Mouse (Mus musculus): ENCODE data around the gene Icam5. TPM values are rescaled to one million over a fixed set of nuclear protein-coding genes. Genes with fewer than 3 reads are reported as not detected.

Gene Icam5
- polyA plus RNA-seq (2014; fragmentation: Illumina TruSeq; extraction: RNeasy Lipid Tissue Mini Kit (QIAGEN cat#74804); ENCODE audit: insufficient read depth, low read depth, low replicate concordance) = 0.12 TPM

DNA sequence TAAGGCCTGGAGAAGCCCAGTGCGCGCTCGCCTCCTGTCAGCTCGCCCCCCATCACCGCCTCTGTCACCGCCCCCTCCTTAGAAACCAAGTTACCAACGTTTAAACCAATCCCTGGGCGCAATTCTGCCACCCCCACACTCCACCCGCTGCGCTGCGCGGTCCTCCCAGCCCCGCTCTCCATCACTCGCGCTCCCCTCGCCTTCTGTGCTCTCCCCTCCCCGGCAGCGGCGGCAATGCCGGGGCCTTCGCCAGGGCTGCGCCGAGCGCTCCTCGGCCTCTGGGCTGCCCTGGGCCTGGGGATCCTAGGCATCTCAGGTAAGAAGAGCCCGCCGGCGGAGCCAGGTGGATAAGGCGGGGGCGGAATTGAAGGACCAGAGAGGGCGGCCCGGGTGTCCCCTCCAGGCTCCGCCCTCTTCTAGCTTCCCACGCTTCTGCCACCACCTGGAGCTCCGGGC lies at the start of gene Icam5:
Gene Icam5, plus strand, starts transcription at position 178 of the 456 bp plus-strand sequence.

DNA sequence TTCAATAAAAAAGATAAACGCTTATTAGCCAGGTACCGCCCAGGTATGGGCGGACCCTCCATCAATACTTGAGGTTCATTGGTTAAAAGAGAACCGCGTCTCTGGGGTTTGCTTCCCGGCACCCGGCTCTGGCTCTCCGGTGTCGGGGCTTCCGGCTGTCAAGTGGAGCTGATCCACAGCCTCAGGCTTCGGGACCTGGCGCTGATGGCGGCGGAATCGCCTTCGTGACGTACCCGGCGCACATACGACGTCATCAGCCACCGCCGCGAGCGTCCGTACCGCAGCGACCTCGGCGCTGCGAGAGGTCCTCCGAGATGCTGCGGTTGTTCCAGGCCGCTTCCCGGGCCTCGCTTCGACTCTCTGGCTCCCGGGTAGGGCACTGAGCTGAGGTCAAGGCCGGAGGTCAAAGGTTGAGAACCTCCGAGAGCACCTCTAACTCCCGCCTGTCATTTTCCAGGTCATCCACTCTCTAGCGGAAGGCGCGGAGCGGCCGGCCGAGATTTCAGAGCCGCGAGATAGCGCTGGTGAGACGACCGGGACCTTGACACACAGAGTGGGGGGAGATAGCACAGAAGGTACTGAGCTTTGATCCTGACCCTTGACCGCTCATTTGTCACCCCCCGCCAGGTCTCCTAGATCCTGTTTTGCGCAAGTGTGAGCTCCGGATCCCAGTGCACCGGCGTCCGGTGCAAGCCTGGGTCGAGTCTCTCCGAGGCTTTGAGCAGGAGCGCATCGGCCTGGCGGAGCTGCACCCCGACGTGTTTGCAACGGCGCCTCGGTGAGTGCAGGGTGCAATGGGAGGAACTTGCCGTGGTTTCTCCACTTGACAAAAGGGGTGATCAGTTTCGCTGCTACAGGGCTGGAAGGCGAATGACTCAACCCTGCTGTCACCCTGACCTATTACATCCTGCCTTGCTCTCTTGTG lies 29.0 kb upstream of the Icam5 start, which contains the start of gene Mrpl4:
Gene Mrpl4, plus strand, starts transcription at position 112 of the 925 bp plus-strand sequence.

DNA sequence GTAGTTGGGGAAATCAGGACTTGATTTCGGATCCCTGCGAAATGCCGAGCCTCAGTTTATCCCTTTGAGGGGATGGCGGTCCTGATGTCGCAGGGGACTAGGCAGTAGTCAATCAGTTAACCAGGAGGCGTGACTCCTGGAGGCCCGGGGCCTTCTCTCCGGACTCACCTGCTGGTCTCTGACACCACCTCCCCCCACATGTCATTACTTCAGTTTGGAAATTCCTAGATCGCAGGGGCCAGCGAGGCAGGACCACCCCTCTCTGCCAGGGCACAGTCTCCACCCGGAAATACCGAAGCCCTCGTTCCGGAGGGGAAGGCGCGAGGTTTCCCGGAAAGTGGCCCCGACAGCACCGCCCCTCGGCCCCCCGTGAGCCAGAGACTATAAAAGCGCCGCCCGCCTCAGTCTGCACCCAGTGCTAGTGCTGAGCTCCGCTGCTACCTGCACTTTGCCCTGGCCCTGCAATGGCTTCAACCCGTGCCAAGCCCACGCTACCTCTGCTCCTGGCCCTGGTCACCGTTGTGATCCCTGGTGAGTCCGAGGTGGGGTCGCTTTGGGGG lies 16.2 kb upstream of the Icam5 start, which contains the start of gene Icam1:
Gene Icam1, plus strand, starts transcription at position 415 of the 560 bp plus-strand sequence.

DNA sequence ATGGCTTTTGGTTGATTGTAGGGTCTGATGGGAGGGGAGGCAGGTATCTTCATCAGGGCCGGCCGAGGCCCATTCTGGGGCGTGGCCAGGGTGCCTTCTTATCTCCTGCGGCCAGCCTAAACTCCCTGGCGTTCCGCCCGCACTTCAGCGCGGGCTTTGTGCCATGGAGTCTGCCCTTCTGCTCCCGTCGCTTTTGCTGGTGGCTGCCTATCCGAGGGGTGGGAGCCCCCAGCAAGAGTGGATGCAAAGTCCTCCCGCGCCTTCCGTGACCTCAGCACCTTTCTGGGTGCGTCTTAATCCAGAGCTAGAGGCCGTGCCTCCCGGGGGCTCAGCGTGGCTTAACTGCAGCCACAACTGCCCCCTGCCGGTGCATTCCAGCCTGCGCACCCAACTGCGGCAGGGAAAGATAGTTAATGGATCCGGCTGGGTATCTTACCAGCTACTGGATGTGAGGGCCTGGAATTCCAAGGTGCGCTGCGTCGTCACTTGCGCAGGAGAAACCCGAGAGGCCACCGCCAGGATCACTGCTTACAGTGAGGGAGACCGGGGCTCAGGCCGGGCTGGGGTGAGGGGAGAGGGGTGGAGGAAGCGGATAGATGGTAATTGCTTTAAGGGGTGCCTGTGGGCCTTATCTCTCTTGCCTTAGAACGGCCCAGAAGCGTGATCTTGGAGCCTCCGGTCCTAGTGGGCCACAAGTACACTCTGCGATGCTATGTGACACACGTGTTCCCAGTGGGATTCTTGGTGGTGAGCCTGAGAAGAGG lies 2.4 kb upstream of the Icam5 start, which contains the start of gene Icam4:
Gene Icam4, plus strand, starts transcription at position 83 of the 764 bp plus-strand sequence.

DNA sequence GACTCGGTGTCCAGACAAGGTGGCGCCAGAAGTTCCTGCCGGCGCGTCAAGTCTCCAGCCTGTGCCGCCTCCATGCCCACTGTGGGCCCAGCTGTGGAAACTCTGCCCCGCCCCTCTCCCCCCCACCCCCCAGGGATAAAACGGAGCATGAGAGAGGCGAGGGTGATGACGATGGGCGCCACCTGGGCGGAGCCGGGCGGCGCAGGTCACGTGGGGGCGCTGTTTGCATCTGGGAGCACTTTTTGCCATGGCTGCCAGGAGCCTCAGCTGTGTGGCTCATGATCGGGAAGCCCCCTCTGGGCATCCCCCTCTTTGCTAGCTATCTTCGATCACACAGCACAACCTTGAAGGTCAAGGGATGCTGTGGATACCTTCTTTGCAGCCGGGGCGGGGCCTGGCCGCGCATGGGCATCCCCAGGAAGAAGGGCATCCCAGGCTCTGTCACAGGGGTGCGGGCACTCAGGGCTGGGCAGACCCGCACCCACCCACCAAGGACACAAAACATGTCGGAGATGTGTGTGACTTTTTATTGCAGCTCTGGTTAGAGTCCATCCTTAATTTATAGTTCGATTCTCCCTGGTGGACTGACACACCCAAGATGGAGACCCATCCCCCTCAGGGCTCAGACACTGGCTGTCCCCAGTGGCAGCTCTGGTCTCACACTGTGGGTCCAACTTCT lies 35.3 kb downstream of the Icam5 start, which contains the start of gene Zglp1:
Gene Zglp1, minus strand, starts transcription at position 88 of the 679 bp plus-strand sequence.

DNA sequence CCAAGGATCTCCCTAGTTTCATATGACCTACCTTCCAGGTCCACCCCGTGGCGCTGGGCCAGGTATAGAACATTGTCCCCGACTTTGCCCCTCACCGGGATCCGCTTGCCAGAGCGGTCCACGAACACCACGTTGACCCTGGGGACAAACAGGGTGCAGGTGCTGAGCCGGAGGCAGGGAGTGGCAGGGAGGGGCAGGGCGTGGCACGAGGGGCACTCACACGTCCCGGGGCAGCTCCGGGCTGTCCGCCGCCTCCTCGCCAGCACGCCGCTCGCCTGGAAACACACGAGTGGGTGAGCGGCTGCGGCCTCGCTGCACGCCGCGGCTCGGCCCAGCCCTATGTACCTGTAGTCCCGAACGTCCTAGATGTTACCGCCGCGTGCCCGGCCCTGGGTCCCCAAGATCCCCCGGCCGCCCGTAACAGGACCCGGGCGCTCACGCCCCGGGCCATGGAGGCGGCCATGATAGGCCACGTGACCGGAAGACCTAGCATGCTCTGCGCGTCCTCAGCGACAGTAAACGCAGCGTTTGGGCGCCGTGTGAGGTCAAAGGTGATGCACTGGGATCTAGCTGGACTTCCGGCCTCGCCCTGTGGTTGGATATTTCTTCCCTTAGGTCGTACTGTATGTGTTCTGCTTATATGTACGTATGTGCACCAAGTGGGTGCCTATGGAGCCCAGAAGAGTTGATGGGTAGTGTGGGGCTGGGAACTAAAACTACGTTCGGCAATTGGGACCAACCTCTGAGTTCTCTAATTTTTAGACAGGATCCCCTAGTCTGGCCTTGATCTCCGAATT lies 41.4 kb downstream of the Icam5 start, which contains the start of the genes Gm49373 and Fdx1l:
Gene Gm49373, minus strand, starts transcription at position 53 of the 797 bp plus-strand sequence.
Gene Fdx1l, minus strand, starts transcription at position 571 of the 797 bp plus-strand sequence.

Other genes with a start within 250 kb of the Icam5 start
- 1.3 TPM for gene Col5a3, start 217.0 kb upstream of the Icam5 start, polyA plus RNA-seq (2014; fragmentation: Illumina TruSeq; extraction: RNeasy Lipid Tissue Mini Kit (QIAGEN cat#74804); ENCODE audit: insufficient read depth, low read depth, low replicate concordance)
- not detected for gene Rdh8, start 213.6 kb upstream of the Icam5 start, polyA plus RNA-seq (2014; fragmentation: Illumina TruSeq; extraction: RNeasy Lipid Tissue Mini Kit (QIAGEN cat#74804); ENCODE audit: insufficient read depth, low read depth, low replicate concordance)
- gene A230050P20Rik, start 163.4 kb upstream of the Icam5 start, polyA plus RNA-seq (2014; fragmentation: Illumina TruSeq; extraction: RNeasy Lipid Tissue Mini Kit (QIAGEN cat#74804); ENCODE audit: insufficient read depth, low read depth, low replicate concordance) = 17.4 TPM
- 2.2 TPM for gene Angptl6, start 152.3 kb upstream of the Icam5 start, polyA plus RNA-seq (2014; fragmentation: Illumina TruSeq; extraction: RNeasy Lipid Tissue Mini Kit (QIAGEN cat#74804); ENCODE audit: insufficient read depth, low read depth, low replicate concordance)
- gene Ppan, start 143.9 kb upstream of the Icam5 start, polyA plus RNA-seq (2014; fragmentation: Illumina TruSeq; extraction: RNeasy Lipid Tissue Mini Kit (QIAGEN cat#74804); ENCODE audit: insufficient read depth, low read depth, low replicate concordance) = 15.0 TPM
- 123 TPM for gene Eif3g, start 133.4 kb upstream of the Icam5 start, polyA plus RNA-seq (2014; fragmentation: Illumina TruSeq; extraction: RNeasy Lipid Tissue Mini Kit (QIAGEN cat#74804); ENCODE audit: insufficient read depth, low read depth, low replicate concordance)
- gene Dnmt1, start 72.2 kb upstream of the Icam5 start, polyA plus RNA-seq (2014; fragmentation: Illumina TruSeq; extraction: RNeasy Lipid Tissue Mini Kit (QIAGEN cat#74804); ENCODE audit: insufficient read depth, low read depth, low replicate concordance) = 8.6 TPM
- 8.2 TPM for gene S1pr2, start 55.3 kb upstream of the Icam5 start, polyA plus RNA-seq (2014; fragmentation: Illumina TruSeq; extraction: RNeasy Lipid Tissue Mini Kit (QIAGEN cat#74804); ENCODE audit: insufficient read depth, low read depth, low replicate concordance)
- 54.9 TPM for gene Mrpl4, start 29.3 kb upstream of the Icam5 start, polyA plus RNA-seq (2014; fragmentation: Illumina TruSeq; extraction: RNeasy Lipid Tissue Mini Kit (QIAGEN cat#74804); ENCODE audit: insufficient read depth, low read depth, low replicate concordance)
- 159 TPM for gene Icam1, start 16.1 kb upstream of the Icam5 start, polyA plus RNA-seq (2014; fragmentation: Illumina TruSeq; extraction: RNeasy Lipid Tissue Mini Kit (QIAGEN cat#74804); ENCODE audit: insufficient read depth, low read depth, low replicate concordance)
- 1.6 TPM for gene Icam4, start 2.7 kb upstream of the Icam5 start, polyA plus RNA-seq (2014; fragmentation: Illumina TruSeq; extraction: RNeasy Lipid Tissue Mini Kit (QIAGEN cat#74804); ENCODE audit: insufficient read depth, low read depth, low replicate concordance)
- gene Zglp1, start 35.0 kb downstream of the Icam5 start, polyA plus RNA-seq (2014; fragmentation: Illumina TruSeq; extraction: RNeasy Lipid Tissue Mini Kit (QIAGEN cat#74804); ENCODE audit: insufficient read depth, low read depth, low replicate concordance) = not detected
- 0.21 TPM for gene Gm49373, start 41.0 kb downstream of the Icam5 start, polyA plus RNA-seq (2014; fragmentation: Illumina TruSeq; extraction: RNeasy Lipid Tissue Mini Kit (QIAGEN cat#74804); ENCODE audit: insufficient read depth, low read depth, low replicate concordance)
- gene Fdx1l, start 41.5 kb downstream of the Icam5 start, polyA plus RNA-seq (2014; fragmentation: Illumina TruSeq; extraction: RNeasy Lipid Tissue Mini Kit (QIAGEN cat#74804); ENCODE audit: insufficient read depth, low read depth, low replicate concordance) = 40.1 TPM
- 0.10 TPM for gene Gm38431, start 59.9 kb downstream of the Icam5 start, polyA plus RNA-seq (2014; fragmentation: Illumina TruSeq; extraction: RNeasy Lipid Tissue Mini Kit (QIAGEN cat#74804); ENCODE audit: insufficient read depth, low read depth, low replicate concordance)
- 17.8 TPM for gene Raver1, start 59.9 kb downstream of the Icam5 start, polyA plus RNA-seq (2014; fragmentation: Illumina TruSeq; extraction: RNeasy Lipid Tissue Mini Kit (QIAGEN cat#74804); ENCODE audit: insufficient read depth, low read depth, low replicate concordance)
- gene Tyk2, start 99.2 kb downstream of the Icam5 start, polyA plus RNA-seq (2014; fragmentation: Illumina TruSeq; extraction: RNeasy Lipid Tissue Mini Kit (QIAGEN cat#74804); ENCODE audit: insufficient read depth, low read depth, low replicate concordance) = 9.4 TPM
- 99.3 TPM for gene Cdc37, start 117.9 kb downstream of the Icam5 start, polyA plus RNA-seq (2014; fragmentation: Illumina TruSeq; extraction: RNeasy Lipid Tissue Mini Kit (QIAGEN cat#74804); ENCODE audit: insufficient read depth, low read depth, low replicate concordance)
- 3.4 TPM for gene Pde4a, start 133.6 kb downstream of the Icam5 start, polyA plus RNA-seq (2014; fragmentation: Illumina TruSeq; extraction: RNeasy Lipid Tissue Mini Kit (QIAGEN cat#74804); ENCODE audit: insufficient read depth, low read depth, low replicate concordance)
- 24.3 TPM for gene Keap1, start 207.3 kb downstream of the Icam5 start, polyA plus RNA-seq (2014; fragmentation: Illumina TruSeq; extraction: RNeasy Lipid Tissue Mini Kit (QIAGEN cat#74804); ENCODE audit: insufficient read depth, low read depth, low replicate concordance)
- gene S1pr5, start 216.4 kb downstream of the Icam5 start, polyA plus RNA-seq (2014; fragmentation: Illumina TruSeq; extraction: RNeasy Lipid Tissue Mini Kit (QIAGEN cat#74804); ENCODE audit: insufficient read depth, low read depth, low replicate concordance) = 1.3 TPM
- 25.0 TPM for gene Atg4d, start 233.2 kb downstream of the Icam5 start, polyA plus RNA-seq (2014; fragmentation: Illumina TruSeq; extraction: RNeasy Lipid Tissue Mini Kit (QIAGEN cat#74804); ENCODE audit: insufficient read depth, low read depth, low replicate concordance)